Mouse (Mus musculus): ENCODE measurements around the gene 2810004N23Rik. TPM values are rescaled to one million over a fixed set of nuclear protein-coding genes. Genes with fewer than 3 reads are reported as not detected.

2810004N23Rik gene
- polyA plus RNA-seq, 1 experiment from 2014 or later, result 48.6 TPM

DNA sequence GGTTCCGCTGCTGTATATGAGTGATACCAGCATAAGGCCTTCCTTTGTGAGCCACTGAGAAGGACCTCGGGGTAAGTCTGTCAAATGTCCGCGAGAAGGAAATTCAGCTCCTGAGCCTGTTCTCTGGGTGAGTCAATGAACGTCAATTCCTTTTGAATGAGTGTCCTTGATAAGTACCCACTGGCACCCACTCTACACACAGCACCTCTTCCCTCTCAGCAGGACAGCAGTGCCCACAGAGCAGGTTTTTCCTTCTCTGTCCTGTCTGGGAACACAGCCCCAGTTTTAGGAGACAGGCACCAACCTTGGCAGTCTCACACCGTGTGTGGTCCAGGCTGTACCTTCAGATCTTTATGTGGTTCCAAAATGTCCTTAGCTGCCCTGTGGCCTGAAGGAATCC, 31.0 kb downstream of the 2810004N23Rik start:
- no peak overlapping the region for H3K27ac ChIP-seq
- no peak overlapping the region for H3K4me2 ChIP-seq (replicated peaks)
- no peaks in the 10 kb centered on the region for H3K36me3 ChIP-seq
- no peak for ATAC-seq
- no peak overlapping the region for H3K4me3 ChIP-seq (replicated peaks)
- WGBS, result 83% methylated on average over 6 of the region's 6 CpGs
- no peaks in the 10 kb centered on the region for H3K4me1 ChIP-seq (replicated peaks)
- no peaks in the 10 kb centered on the region for H3K27me3 ChIP-seq (replicated peaks)
- no peak overlapping the region for H3K9ac ChIP-seq
- H3K9me3 ChIP-seq, result no peaks in the 10 kb centered on the region

DNA sequence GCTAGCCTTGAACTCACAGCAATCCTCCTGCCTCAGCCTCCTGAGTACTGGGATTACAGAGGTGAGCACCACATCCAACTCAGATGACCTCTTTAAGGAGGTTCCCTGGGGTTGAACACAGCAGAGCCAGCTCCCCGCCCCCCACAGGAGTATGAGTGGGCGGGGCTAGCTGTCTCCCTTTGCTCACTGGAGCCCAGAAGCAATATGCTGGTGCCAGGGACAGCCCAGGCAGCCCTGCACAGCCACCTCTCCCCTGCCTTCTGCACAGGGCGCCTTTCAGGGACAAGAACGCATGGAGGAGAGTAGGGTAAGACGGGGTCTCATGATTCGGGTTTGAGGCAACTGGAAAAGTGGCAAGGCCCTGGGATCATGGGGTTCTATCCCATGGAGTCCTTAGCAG, 31.4 kb downstream of the 2810004N23Rik start:
- no peak overlapping the region for H3K4me3 ChIP-seq (replicated peaks)
- 75% methylated on average over 6 of the region's 6 CpGs for WGBS
- H3K27ac ChIP-seq, result no peak overlapping the region
- no peak overlapping the region for H3K9ac ChIP-seq
- no peak for ATAC-seq
- H3K4me1 ChIP-seq (replicated peaks), result no peaks in the 10 kb centered on the region
- H3K36me3 ChIP-seq, result no peaks in the 10 kb centered on the region
- H3K4me2 ChIP-seq (replicated peaks), result no peak overlapping the region
- H3K9me3 ChIP-seq, result no peaks in the 10 kb centered on the region
- H3K27me3 ChIP-seq (replicated peaks), result no peaks in the 10 kb centered on the region

DNA sequence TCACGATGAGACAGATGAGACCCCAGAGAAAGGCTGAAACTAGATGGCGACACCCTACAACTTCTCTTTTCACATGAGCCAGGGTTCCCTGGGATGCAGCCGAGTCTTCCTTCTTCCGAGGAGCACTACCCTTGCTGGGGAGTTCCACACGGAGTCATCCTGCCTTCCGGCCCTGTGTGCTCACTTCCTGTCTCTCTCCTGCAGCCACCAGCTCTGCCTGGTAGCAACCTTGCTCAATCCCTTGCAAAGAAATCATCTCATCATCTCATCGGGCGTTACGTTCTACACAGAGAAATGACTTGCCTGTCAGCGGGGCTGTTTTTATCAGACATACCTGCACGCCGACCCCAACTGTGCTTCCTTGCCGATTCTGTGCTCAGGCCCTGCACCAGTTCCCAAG, 32.9 kb downstream of the 2810004N23Rik start:
- no peak overlapping the region for H3K9ac ChIP-seq
- H3K4me2 ChIP-seq (replicated peaks), result no peak overlapping the region
- H3K27me3 ChIP-seq (replicated peaks), result no peaks in the 10 kb centered on the region
- H3K27ac ChIP-seq, result no peak overlapping the region
- ATAC-seq, result no peak
- no peaks in the 10 kb centered on the region for H3K36me3 ChIP-seq
- no peaks in the 10 kb centered on the region for H3K4me1 ChIP-seq (replicated peaks)
- no peak overlapping the region for H3K4me3 ChIP-seq (replicated peaks)
- WGBS, result 71% methylated on average over 13 of the region's 13 CpGs
- H3K9me3 ChIP-seq, result no peaks in the 10 kb centered on the region

DNA sequence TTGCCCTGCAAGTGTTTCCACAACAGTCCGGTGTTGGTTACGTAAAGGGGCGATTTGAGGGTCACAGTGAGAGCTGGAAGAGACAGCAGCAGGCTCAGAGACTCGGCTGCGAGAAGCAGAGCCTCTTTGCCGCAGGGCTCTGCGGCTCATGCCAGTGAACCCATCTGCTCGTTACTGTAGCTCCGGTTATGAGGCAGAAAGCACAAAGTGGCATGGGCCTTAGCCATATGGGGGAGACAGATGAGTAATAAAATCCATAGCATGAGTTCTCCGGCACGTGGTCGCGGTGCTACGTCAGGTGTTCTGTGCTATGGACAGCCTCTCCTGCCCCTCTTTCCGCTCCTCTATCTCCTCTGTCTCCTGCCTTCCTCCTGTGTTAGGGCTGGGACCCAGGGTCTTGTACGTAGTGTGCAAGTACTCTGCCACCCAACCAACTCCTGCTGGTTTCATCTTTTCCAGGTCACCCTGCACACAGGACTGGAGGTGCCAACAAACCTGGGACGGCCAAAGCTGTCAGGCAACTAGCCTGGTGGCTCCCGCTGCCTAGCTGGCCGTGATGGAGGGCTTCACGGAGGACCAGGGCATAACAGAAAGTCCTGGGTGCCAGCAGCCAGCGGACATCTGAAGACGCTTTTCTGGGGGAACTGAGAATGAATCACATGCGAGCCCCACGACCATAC, 34.2 kb downstream of the 2810004N23Rik start:
- Histone ChIP-seq H3K36me3 (no peaks in the 10 kb centered on the region), H3K27ac (no peak overlapping the region), H3K27me3 (replicated peaks) (no peaks in the 10 kb centered on the region), H3K9me3 (no peaks in the 10 kb centered on the region), H3K4me3 (replicated peaks) (no peak overlapping the region), H3K4me1 (replicated peaks) (no peaks in the 10 kb centered on the region), H3K9ac (no peak overlapping the region), H3K4me2 (replicated peaks) (no peak overlapping the region)
- no peak for ATAC-seq
- WGBS, result 83% methylated on average over 24 of the region's 24 CpGs

DNA sequence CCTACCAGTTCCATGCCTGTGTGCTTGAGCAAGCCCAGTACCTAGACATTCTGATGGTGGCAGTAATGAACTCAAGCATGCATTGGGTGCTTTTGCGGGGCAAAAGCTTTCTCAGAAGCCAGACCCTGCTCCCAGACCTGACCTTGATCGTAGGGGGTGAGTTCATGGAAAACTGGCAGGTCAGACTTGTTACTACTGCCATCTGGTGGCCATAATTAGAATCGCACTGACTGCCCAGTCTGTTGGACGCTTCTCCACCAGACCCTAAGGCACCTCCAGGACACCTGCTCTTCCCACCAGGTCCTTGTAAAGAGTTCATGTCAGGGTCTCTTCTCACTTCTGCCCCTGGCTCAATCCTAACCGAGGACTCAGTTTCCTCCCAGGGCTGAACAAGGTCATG, 35.5 kb downstream of the 2810004N23Rik start:
- Histone ChIP-seq H3K27ac (no peak overlapping the region), H3K4me1 (replicated peaks) (no peaks in the 10 kb centered on the region), H3K36me3 (no peaks in the 10 kb centered on the region), H3K4me2 (replicated peaks) (no peak overlapping the region), H3K27me3 (replicated peaks) (no peaks in the 10 kb centered on the region), H3K9ac (no peak overlapping the region), H3K9me3 (no peaks in the 10 kb centered on the region), H3K4me3 (replicated peaks) (no peak overlapping the region)
- under 1% methylated on average over 5 of the region's 5 CpGs for WGBS
- peak; percentile 31; the same call in 1 of the 2 replicates for ATAC-seq

DNA sequence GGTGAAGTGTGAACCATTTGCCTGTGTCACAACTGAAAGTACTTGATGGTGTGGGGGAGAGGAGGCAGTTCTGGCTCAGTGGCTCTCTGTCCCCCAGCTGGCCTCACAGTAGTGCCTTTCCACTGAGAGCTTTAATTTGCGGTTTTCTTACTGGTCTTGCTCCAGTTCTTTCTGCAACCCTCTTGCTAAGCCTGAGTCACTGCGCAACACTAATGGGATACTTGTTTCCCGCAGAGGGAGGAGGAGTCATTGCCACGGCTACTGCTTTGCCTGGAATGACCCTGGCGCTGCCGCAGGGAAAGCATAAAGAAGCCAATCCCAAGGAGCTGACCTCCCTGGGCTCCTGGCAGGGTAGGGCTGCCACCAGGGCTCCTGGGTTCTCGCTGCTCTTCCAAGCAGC, 36.3 kb downstream of the 2810004N23Rik start:
- no peak overlapping the region for H3K4me2 ChIP-seq (replicated peaks)
- 35% methylated on average over 7 of the region's 7 CpGs for WGBS
- ATAC-seq, result no peak

DNA sequence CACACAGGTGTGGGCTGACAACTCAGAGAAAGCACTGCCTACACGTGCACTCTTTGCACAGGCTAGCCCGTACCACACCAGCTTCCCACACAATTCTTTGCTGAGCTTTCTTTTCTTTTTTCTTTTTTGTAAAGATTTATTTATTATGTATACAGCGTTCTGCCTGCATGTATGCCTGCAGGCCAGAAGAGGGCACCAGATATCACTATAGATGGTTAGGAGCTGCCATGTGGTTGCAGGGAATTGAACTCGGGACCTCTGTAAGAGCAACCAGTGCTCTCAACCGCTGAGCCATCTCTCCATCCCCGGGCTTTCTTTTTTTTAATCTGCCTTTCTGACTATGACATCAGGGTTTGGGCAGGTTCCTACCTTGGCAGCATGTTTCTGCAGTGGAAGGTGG, 39.4 kb downstream of the 2810004N23Rik start:
- H3K36me3 ChIP-seq, result no peaks in the 10 kb centered on the region
- no peak overlapping the region for H3K27ac ChIP-seq
- 83% methylated on average over 6 of the region's 6 CpGs for WGBS
- H3K9me3 ChIP-seq, result no peaks in the 10 kb centered on the region
- H3K4me2 ChIP-seq (replicated peaks), result no peak overlapping the region
- H3K27me3 ChIP-seq (replicated peaks), result no peaks in the 10 kb centered on the region
- H3K4me3 ChIP-seq (replicated peaks), result no peak overlapping the region
- no peak overlapping the region for H3K9ac ChIP-seq
- no peak for ATAC-seq
- H3K4me1 ChIP-seq (replicated peaks), result no peaks in the 10 kb centered on the region

More for the DNA sequence above, 36.3 kb downstream of the 2810004N23Rik start:
- Histone ChIP-seq H3K9me3 (no peaks in the 10 kb centered on the region), H3K4me3 (replicated peaks) (no peak overlapping the region), H3K4me1 (replicated peaks) (no peaks in the 10 kb centered on the region), H3K27me3 (replicated peaks) (no peaks in the 10 kb centered on the region), H3K27ac (no peak overlapping the region), H3K36me3 (no peaks in the 10 kb centered on the region), H3K9ac (no peak overlapping the region)

DNA sequence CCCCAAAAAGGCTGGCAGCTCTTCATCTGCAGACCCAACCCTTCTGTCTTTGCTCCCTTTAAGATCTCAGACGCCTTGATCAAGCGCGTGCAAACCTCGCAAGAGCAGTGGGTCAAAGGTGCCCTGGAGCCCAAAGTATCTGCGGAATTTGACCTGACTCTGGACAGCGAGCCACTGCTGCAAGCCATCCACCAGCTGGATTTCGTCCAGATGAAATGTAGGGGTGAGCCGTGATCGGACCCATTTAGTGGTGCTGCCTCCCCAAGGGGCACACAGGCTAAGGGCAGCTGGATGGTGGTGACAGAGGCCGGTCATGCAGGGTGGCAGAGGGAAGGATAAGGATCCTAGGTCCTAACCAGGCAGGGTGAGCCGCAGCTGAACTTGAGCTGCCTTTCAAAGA, 42.8 kb downstream of the 2810004N23Rik start:
- Histone ChIP-seq H3K27me3 (replicated peaks) (no peaks in the 10 kb centered on the region), H3K4me1 (replicated peaks) (no peaks in the 10 kb centered on the region), H3K4me3 (replicated peaks) (no peak overlapping the region), H3K9me3 (no peaks in the 10 kb centered on the region), H3K9ac (no peak overlapping the region), H3K36me3 (no peaks in the 10 kb centered on the region), H3K4me2 (replicated peaks) (no peak overlapping the region), H3K27ac (no peak overlapping the region)
- WGBS, result 32% methylated on average over 11 of the region's 11 CpGs
- ATAC-seq, result no peak

DNA sequence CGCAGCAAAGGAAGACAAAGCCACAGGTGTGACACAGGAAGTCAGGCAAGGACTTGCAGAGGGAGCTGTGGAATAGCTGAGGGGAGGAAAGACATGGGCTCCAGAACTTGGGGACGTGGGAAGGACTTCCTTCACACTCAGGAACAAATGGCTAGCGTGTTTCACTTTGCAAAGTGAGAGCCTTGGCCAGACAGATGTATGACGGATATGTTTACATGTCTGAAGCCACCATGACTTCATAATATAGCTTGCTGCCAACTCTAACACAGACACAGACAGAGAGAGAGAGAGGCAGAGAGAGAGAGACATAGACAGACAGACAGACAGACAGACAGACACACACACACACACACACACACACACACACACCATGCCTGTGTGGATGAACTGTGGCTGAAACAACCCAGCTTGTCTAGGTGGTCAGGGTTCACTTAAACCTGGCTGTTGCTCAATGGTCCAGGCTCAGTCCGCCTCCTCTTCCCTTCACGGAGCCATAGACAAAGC, 43.3 kb downstream of the 2810004N23Rik start:
- no peaks in the 10 kb centered on the region for H3K27me3 ChIP-seq (replicated peaks)
- WGBS, result 57% methylated on average over 6 of the region's 6 CpGs
- no peak overlapping the region for H3K9ac ChIP-seq
- no peak overlapping the region for H3K27ac ChIP-seq
- no peak for ATAC-seq
- no peaks in the 10 kb centered on the region for H3K9me3 ChIP-seq
- no peak overlapping the region for H3K4me2 ChIP-seq (replicated peaks)
- no peaks in the 10 kb centered on the region for H3K36me3 ChIP-seq
- H3K4me1 ChIP-seq (replicated peaks), result no peaks in the 10 kb centered on the region
- H3K4me3 ChIP-seq (replicated peaks), result no peak overlapping the region

DNA sequence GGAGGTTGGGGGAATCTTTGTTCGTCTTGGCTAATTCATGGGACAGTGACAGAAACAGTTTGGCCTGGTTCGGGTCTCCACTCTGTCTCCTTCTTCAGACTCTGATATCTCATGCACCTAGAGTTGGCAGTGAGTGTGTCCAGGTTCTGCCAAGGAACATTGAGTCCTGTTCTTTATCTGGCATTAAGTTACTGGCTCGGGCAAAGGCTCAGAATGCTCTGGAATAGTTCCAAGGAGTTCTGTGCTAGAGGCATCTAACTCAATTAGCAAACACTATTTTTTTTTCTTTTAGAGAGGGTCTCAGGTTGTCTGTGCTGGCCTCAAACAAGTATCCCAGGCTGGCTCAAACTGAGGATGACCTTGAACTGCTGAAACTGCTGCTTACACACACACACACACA, 45.6 kb downstream of the 2810004N23Rik start:
- no peaks in the 10 kb centered on the region for H3K27me3 ChIP-seq (replicated peaks)
- H3K9ac ChIP-seq, result no peak overlapping the region
- WGBS, result 91% methylated on average over 3 of the region's 3 CpGs
- H3K36me3 ChIP-seq, result no peaks in the 10 kb centered on the region
- no peak overlapping the region for H3K4me2 ChIP-seq (replicated peaks)
- H3K4me3 ChIP-seq (replicated peaks), result no peak overlapping the region
- no peaks in the 10 kb centered on the region for H3K9me3 ChIP-seq
- no peak for ATAC-seq
- H3K27ac ChIP-seq, result no peak overlapping the region
- H3K4me1 ChIP-seq (replicated peaks), result no peaks in the 10 kb centered on the region

DNA sequence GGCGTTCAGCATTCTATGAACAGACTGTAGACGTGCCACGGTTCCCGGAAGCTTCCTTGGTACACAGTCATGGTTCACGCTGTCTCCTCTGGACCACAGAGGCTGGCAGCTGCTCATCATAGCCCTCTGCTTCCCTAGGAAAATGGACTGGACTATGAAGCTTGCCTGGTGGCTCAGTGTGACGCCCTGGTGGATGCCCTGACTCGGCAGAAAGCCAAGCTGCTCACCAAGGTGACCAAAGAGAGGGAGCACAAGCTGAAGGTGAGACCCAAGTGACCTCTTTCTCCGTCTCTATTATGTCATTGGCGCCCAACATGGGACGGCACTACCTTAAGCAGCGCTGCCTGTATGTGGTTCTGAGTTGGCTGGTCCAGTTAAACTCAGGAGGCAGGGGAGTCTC, 46.1 kb downstream of the 2810004N23Rik start:
- H3K9me3 ChIP-seq, result no peaks in the 10 kb centered on the region
- H3K27me3 ChIP-seq (replicated peaks), result no peaks in the 10 kb centered on the region
- H3K4me1 ChIP-seq (replicated peaks), result no peaks in the 10 kb centered on the region
- no peak overlapping the region for H3K27ac ChIP-seq
- no peak overlapping the region for H3K9ac ChIP-seq
- 87% methylated on average over 11 of the region's 11 CpGs for WGBS
- no peak for ATAC-seq
- H3K36me3 ChIP-seq, result no peaks in the 10 kb centered on the region
- H3K4me3 ChIP-seq (replicated peaks), result no peak overlapping the region
- H3K4me2 ChIP-seq (replicated peaks), result no peak overlapping the region

DNA sequence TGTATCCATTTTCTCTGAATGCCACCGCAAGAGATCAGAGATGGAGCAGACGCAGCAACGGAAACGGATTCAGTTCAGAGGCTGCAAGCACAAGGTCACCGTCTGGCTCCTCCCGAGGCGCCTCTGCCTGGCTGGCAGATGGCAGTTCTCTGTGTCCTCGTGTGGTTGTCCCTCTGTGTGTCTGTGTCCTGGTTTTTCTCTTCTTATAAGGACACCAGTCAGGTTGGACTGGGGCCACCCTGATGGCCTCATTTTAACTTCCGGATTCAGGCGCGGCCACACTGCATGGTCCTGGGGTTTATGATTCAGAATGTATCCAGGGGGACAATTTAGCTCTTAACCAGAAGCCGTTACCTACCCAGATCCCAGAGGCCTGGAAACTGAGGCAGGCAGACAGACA, 47.0 kb downstream of the 2810004N23Rik start:
- H3K27ac ChIP-seq, result no peak overlapping the region
- no peak for ATAC-seq
- 88% methylated on average over 12 of the region's 12 CpGs for WGBS

DNA sequence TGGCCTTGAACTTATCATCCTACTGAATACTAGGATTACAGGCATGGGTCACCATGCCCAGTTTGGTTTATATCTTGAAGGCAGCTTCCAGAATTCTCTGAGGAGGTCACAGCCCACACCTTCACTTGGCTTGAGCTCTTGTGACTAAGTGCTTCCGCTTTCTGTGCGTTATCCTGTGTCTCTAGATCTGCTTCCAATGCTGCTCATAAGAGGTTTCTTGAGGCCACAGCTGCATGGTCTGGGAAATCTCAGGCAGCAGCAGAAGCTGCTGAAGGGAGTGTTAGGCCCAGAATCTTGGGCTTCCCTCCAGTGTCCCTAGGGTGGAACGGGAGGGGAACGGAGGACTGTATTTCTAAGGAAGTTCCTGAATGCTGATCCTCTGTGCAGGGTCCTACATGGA, 49.6 kb downstream of the 2810004N23Rik start:
- no peaks in the 10 kb centered on the region for H3K27me3 ChIP-seq (replicated peaks)
- no peak overlapping the region for H3K4me2 ChIP-seq (replicated peaks)
- H3K9ac ChIP-seq, result no peak overlapping the region
- no peaks in the 10 kb centered on the region for H3K4me1 ChIP-seq (replicated peaks)
- WGBS, result 78% methylated on average over 4 of the region's 4 CpGs
- ATAC-seq, result no peak
- H3K36me3 ChIP-seq, result no peaks in the 10 kb centered on the region
- H3K27ac ChIP-seq, result no peak overlapping the region
- no peak overlapping the region for H3K4me3 ChIP-seq (replicated peaks)
- no peaks in the 10 kb centered on the region for H3K9me3 ChIP-seq

More for the DNA sequence above, 47.0 kb downstream of the 2810004N23Rik start:
- Histone ChIP-seq H3K4me3 (replicated peaks) (no peak overlapping the region), H3K9me3 (no peaks in the 10 kb centered on the region), H3K27me3 (replicated peaks) (no peaks in the 10 kb centered on the region), H3K9ac (no peak overlapping the region), H3K4me1 (replicated peaks) (no peaks in the 10 kb centered on the region), H3K36me3 (no peaks in the 10 kb centered on the region), H3K4me2 (replicated peaks) (no peak overlapping the region)

Measured in intestine, embryonic 15.5 days (tissue).